Mouse (Mus musculus) adrenal gland, adult 18-20 months (tissue): ENCODE measurements around the gene Tmem88b. TPM values are rescaled to one million over a fixed set of nuclear protein-coding genes. Genes with fewer than 3 reads are reported as not detected.

Source experiments
- microRNA-seq, 2 experiments: library from miRNA; unstranded; fragments of <30 nt; microRNA quantifications; one replicate each; pipeline ENCODE4 v1.2.0; 2021; ENCODE audit warnings: borderline number of aligned reads in 2 of 2
- total RNA-seq, 2 experiments: library from RNA; stranded (reverse); gene quantifications; 1 replicate in 1 of 2; 2 replicates in 1 of 2; pipeline ENCODE4 v1.2.3; 2021

Tmem88b gene
- total RNA-seq, 2 experiments from 2014 or later, result 0.56 to 0.70 TPM

Small RNAs within 50 kb of the gene (microRNA-seq; reads per million reads assigned to microRNA genes)
- 0 reads per million in 2 experiments for gene Gm27743

Other genes with a start within 250 kb of the Tmem88b start
- gene Nadk, start 223.5 kb downstream of the Tmem88b start, total RNA-seq, result 100 to 1,000 TPM; 160 to 313 TPM
- 10 to 100 TPM; 28.6 to 35.7 TPM for gene Slc35e2, start 184.5 kb downstream of the Tmem88b start, total RNA-seq
- 10 to 100 TPM; 56.8 to 62.0 TPM for gene Cdk11b, start 161.0 kb downstream of the Tmem88b start, total RNA-seq
- not detected for gene Gm10563, start 140.5 kb downstream of the Tmem88b start, total RNA-seq
- 10 to 100 TPM in 1 of 2 experiments, 1 to 10 TPM in 1; 5.6 to 12.8 TPM for gene Mmp23, start 132.5 kb downstream of the Tmem88b start, total RNA-seq
- 10 to 100 TPM; 57.1 to 59.7 TPM for gene Mib2, start 116.7 kb downstream of the Tmem88b start, total RNA-seq
- gene Fndc10, start 91.5 kb downstream of the Tmem88b start, total RNA-seq, result 10 to 100 TPM; 31.5 to 48.1 TPM
- 100 to 1,000 TPM in 1 of 2 experiments, 10 to 100 TPM in 1; 92.0 to 105 TPM for gene Ssu72, start 81.1 kb downstream of the Tmem88b start, total RNA-seq
- under 1 TPM; 0.48 to 0.89 TPM for gene Tmem240, start 51.1 kb downstream of the Tmem88b start, total RNA-seq
- gene Atad3a, start 24.8 kb downstream of the Tmem88b start, total RNA-seq, result 10 to 100 TPM; 96.2 to 99.8 TPM
- gene Vwa1, start 11.2 kb downstream of the Tmem88b start, total RNA-seq, result 10 to 100 TPM in 1 of 2 experiments, 1 to 10 TPM in 1; 3.8 to 12.3 TPM
- not detected for gene Ankrd65, start 4.6 kb upstream of the Tmem88b start, total RNA-seq
- 100 to 1,000 TPM; 143 to 148 TPM for gene Mrpl20, start 17.0 kb upstream of the Tmem88b start, total RNA-seq
- gene Ccnl2, start 26.6 kb upstream of the Tmem88b start, total RNA-seq, result 100 to 1,000 TPM; 112 to 146 TPM
- gene Aurkaip1, start 45.4 kb upstream of the Tmem88b start, total RNA-seq, result 100 to 1,000 TPM; 142 to 164 TPM
- gene Mxra8, start 53.8 kb upstream of the Tmem88b start, total RNA-seq, result 10 to 100 TPM; 40.0 to 43.1 TPM
- gene Dvl1, start 61.5 kb upstream of the Tmem88b start, total RNA-seq, result 10 to 100 TPM; 62.3 to 87.0 TPM
- gene Tas1r3, start 77.5 kb upstream of the Tmem88b start, total RNA-seq, result under 1 TPM; 0.27 to 0.42 TPM
- gene Cptp, start 83.6 kb upstream of the Tmem88b start, total RNA-seq, result 10 to 100 TPM; 16.9 to 17.5 TPM
- gene Ints11, start 83.7 kb upstream of the Tmem88b start, total RNA-seq, result 10 to 100 TPM; 26.4 to 29.7 TPM
- gene Pusl1, start 105.9 kb upstream of the Tmem88b start, total RNA-seq, result 10 to 100 TPM; 28.1 to 32.8 TPM
- gene Acap3, start 105.9 kb upstream of the Tmem88b start, total RNA-seq, result 10 to 100 TPM; 17.2 to 19.3 TPM
- 10 to 100 TPM; 75.5 to 85.8 TPM for gene Ube2j2, start 158.0 kb upstream of the Tmem88b start, total RNA-seq
- gene C1qtnf12, start 176.4 kb upstream of the Tmem88b start, total RNA-seq, result 10 to 100 TPM; 69.5 to 94.3 TPM
- 1 to 10 TPM; 5.9 to 6.1 TPM for gene B3galt6, start 206.8 kb upstream of the Tmem88b start, total RNA-seq
- gene Sdf4, start 207.0 kb upstream of the Tmem88b start, total RNA-seq, result 100 to 1,000 TPM; 227 to 290 TPM
- gene Tnfrsf4, start 228.0 kb upstream of the Tmem88b start, total RNA-seq, result under 1 TPM; 0.29 to 0.66 TPM
- gene Tnfrsf18, start 240.3 kb upstream of the Tmem88b start, total RNA-seq, result not detected